Mouse (Mus musculus) neural tube, embryonic 14.5 days (tissue): Measurements from ENCODE around the gene Fibp. TPM values are rescaled to one million over a fixed set of nuclear protein-coding genes. Genes with fewer than 3 reads are reported as not detected.
A peak's percentile ranks its signal among the peaks of the same experiment; 100 is the strongest.

Experiments
- ATAC-seq: fragments of 200-750 bp; cut with Nextera tagmentation; 2 replicates; pipeline ENCODE4 v1.8.0; 2017; ENCODE audit warnings: low read depth, mild to moderate bottlenecking, moderate TSS enrichment, moderate library complexity
- H3K27ac ChIP-seq: fragments of 300-500 bp; sonication (generic); 2 replicates; pipeline ENCODE4 v1.5.1; 2014; ENCODE audit warnings: low read depth, mild to moderate bottlenecking, control low read depth, low read length, moderate library complexity, mixed read lengths
- H3K27me3 ChIP-seq: fragments of 300-500 bp; sonication (generic); 2 replicates; pipeline ENCODE4 v1.6.1; 2014; ENCODE audit warnings: low read length; ENCODE audit not compliant: control insufficient read depth, insufficient read depth
- H3K36me3 ChIP-seq: fragments of 300-500 bp; sonication (generic); 2 replicates; pipeline ENCODE4 v1.6.1; 2014; ENCODE audit warnings: low read length, mixed read lengths; ENCODE audit not compliant: control insufficient read depth, insufficient read depth
- H3K4me1 ChIP-seq: fragments of 300-500 bp; sonication (generic); 2 replicates; pipeline ENCODE4 v1.6.1; 2014; ENCODE audit warnings: low read length; ENCODE audit not compliant: control insufficient read depth, insufficient read depth
- H3K4me2 ChIP-seq: fragments of 300-500 bp; sonication (generic); 2 replicates; pipeline ENCODE4 v1.6.1; 2014; ENCODE audit warnings: mild to moderate bottlenecking, low read depth, low read length, control low read depth
- H3K4me3 ChIP-seq: fragments of 300-500 bp; sonication (generic); 2 replicates; pipeline ENCODE4 v1.5.1; 2014; ENCODE audit warnings: low read depth, low read length, control low read depth, mixed read lengths
- H3K9ac ChIP-seq: fragments of 300-500 bp; sonication (generic); replicated peaks from 2 replicates; pipeline ENCODE4 v1.6.1; 2014; ENCODE audit warnings: low read depth, mild to moderate bottlenecking, control low read depth, low read length, mixed read lengths
- H3K9me3 ChIP-seq: fragments of 300-500 bp; sonication (generic); 2 replicates; pipeline ENCODE4 v1.6.1; 2016; ENCODE audit warnings: low read length; ENCODE audit not compliant: control insufficient read depth
- WGBS: fragments of 180-500 bp; shearing (Covaris S2); extraction: QIAGEN DNeasy Blood & Tissue Kit; methylation state at CpG from one replicate; pipeline ENCODE4 v1.1.7; 2014; 5-methylcytosine and 5-hydroxymethylcytosine counted together
- polyA plus RNA-seq: library from polyadenylated mRNA; unstranded; fragments of >200 nt; fragmentation: Nextera tagmentation; extraction: Ambion mirVana; gene quantifications from 2 replicates; pipeline ENCODE4 v1.2.1, GENCODE M21; 2014

Fibp gene
- polyA plus RNA-seq, 1 experiment from 2014 or later = 179 TPM

DNA sequence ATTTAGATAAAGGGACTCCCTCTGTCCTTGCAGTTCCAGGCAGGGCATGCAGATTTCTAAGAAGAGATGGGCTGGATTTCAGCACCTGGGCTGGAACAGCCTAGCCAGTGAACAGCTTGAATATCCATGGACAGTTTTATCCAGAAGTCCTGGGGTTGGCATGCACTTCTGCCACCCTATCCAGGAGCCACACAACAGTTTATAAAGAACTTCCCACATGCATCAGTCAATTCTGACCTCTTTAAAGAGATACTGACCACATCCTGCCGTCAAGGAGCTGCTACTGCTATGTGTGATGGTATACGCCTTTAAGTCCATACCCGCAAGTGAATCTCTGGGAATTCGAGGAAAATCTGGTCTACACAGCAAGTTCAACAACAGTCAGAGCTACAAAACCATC lies 31.2 kb upstream of the Fibp start:
- Histone ChIP-seq H3K4me2 (no peak overlapping the region), H3K27ac (no peak overlapping the region), H3K27me3 (no peaks in the 10 kb centered on the region), H3K4me1 (peaks cover 20% of the 10 kb centered on the region), H3K4me3 (no peak overlapping the region), H3K36me3 (0 out of 2 replicates have a peak, but pooled peaks cover 3% of the 10 kb centered on the region), H3K9me3 (no peaks in the 10 kb centered on the region), H3K9ac (no peak overlapping the region)
- 89% methylated on average over 4 of the region's 4 CpGs for WGBS
- no peak for ATAC-seq

DNA sequence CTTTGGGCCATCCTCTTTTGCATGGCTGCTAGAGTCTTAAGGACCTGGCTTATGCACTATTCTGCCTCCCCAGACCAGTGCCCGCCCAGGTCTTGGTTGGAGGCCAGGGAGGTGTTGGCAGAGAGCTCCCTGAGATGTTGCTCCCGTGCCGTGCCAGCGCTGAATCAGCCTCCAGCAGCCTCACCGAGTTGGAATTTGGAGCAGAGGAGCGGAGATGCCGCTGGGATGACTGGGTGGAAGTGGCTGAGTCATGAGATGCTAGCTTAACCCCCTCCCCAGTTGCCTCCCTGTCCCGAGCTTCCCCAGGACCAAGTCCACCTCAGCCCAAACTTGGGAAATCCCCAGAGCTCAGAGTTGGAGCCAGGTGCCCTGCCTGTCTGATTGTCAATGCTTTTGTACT lies 30.6 kb upstream of the Fibp start:
- Histone ChIP-seq H3K27ac (no peak overlapping the region), H3K4me3 (no peak overlapping the region), H3K27me3 (no peaks in the 10 kb centered on the region), H3K9ac (no peak overlapping the region), H3K4me1 (peaks cover 20% of the 10 kb centered on the region), H3K9me3 (no peaks in the 10 kb centered on the region), H3K4me2 (no peak overlapping the region), H3K36me3 (0 out of 2 replicates have a peak, but pooled peaks cover 3% of the 10 kb centered on the region)
- ATAC-seq = no peak
- 77% methylated on average over 8 of the region's 8 CpGs for WGBS

DNA sequence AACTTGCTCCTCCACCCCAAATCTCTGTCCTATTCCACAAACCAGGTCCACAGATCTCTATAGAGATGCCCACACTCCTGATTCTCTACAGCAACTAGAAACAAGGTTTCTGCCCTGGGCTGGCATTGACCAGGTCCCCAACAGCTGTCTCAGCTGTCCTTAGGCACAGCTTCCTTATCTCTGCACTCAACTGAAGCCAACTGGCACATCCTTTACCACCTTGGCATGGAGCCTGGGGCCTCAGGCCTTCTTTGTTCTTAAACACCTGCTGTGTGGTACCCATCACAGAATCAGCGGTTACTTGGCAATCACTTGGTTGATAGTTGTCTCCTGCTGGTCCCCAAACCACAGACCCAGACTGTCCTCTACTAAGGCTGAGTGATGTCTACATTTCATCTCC lies 30.0 kb upstream of the Fibp start:
- no peak overlapping the region for H3K4me2 ChIP-seq
- H3K4me3 ChIP-seq = no peak overlapping the region
- peaks cover 20% of the 10 kb centered on the region for H3K4me1 ChIP-seq
- no peak overlapping the region for H3K9ac ChIP-seq
- H3K36me3 ChIP-seq = 0 out of 2 replicates have a peak, but pooled peaks cover 3% of the 10 kb centered on the region
- 65% methylated on average over 1 of the region's 1 CpGs for WGBS
- no peaks in the 10 kb centered on the region for H3K9me3 ChIP-seq
- no peaks in the 10 kb centered on the region for H3K27me3 ChIP-seq
- no peak overlapping the region for H3K27ac ChIP-seq
- ATAC-seq = no peak

DNA sequence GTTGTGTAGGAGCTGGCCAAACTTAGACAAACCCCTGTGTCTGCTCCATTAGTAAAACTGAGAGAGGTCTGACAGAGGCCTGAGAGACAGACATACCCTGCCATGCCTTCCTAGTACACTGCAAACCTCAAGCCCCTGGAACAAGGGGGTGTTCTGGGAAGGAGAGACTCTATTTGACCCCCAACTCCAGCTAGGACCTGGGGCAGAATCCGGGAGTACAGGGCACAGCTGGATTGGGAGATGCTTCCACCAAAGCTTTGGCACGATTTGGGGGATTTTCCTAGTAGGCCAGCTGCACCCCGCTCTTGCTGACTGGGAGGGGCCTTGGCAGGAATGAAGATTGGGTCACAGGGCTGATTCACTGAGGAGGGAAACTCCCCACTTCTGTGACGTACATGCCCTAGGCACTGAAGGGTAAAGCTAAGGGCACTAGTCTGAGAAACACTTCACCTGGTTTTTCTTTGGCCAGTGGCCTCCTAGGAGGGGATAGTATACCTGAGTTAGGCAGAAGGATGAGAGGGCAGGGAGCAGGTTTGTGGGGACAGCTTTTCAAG lies 28.4 kb upstream of the Fibp start:
- Histone ChIP-seq H3K27ac (no peak overlapping the region), H3K9me3 (no peaks in the 10 kb centered on the region), H3K27me3 (no peaks in the 10 kb centered on the region), H3K4me2 (no peak overlapping the region), H3K4me1 (peaks cover 7% of the 10 kb centered on the region; the same call in 1 of the 2 replicates), H3K4me3 (no peak overlapping the region), H3K36me3 (no peaks in the 10 kb centered on the region), H3K9ac (no peak overlapping the region)
- no peak for ATAC-seq
- 83% methylated on average over 4 of the region's 4 CpGs for WGBS

DNA sequence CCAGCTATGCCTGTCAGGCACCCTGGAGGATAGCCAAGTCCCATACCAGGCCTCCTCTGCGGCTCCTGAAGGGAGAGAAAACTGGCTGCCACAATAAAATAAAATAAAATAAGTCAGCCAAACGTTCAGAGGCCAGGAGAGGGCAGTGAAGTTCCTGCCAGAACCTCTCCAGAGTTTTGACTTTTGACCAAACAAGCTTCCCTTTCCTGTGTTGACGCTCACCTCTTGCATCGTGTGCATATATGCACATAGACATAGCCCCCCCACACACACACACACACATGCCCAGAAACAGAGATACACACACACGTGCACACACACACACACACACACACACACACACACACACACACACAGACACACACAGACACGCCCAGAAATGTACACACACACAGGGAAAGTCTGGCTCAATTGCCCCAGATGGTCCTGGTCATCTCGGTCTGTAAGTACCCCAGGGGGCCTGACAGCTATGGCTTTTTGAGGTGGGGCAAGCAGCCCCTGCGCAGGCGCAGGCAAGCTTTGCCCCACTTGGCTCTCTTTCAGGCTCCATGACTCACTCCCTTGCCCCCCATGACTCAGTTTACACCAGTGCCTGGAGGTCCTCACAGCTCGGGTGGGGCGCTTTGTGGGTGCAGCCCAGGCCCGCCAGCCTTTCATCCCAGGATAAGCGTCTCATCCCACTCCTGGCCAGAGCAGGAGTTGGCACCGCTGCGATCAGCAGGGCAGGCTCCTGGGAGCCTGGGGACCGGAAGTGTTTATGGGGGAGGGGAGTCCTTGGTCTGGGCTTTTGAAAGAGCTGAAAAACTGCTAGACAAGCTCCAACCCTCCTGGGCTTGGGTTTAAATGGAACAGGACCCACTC lies 27.2 kb upstream of the Fibp start:
- Histone ChIP-seq H3K4me1 (peaks cover 5% of the 10 kb centered on the region; the same call in 1 of the 2 replicates), H3K9ac (0 out of 2 replicates have a peak overlapping the region, but pooled peaks have one; percentile 32), H3K4me2 (peak overlapping the region; percentile 34), H3K27ac (no peak overlapping the region), H3K9me3 (no peaks in the 10 kb centered on the region), H3K4me3 (no peak overlapping the region), H3K27me3 (no peaks in the 10 kb centered on the region), H3K36me3 (no peaks in the 10 kb centered on the region)
- peak; percentile 34; the same call in 1 of the 2 replicates for ATAC-seq
- 17% methylated on average over 16 of the region's 16 CpGs for WGBS

DNA sequence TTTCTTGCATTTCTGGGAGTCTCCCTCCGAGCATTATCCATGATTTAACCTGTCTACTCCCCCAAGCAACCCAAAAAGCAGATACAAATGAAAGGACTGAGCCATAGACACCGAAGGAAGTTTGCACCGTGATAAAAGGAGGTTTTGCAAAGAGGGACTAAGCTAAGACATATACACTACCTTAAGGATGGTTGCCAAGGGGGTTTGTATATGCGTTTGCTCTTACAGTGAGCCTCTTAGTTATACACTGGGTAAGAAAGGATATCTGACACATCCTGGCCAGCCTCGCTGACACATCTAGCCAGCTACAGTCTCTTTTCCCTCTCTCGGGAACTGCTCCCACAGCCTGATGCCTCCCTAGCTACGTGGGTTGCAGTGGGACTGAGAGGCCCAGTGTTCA lies 26.5 kb upstream of the Fibp start:
- 78% methylated on average over 7 of the region's 7 CpGs for WGBS
- Histone ChIP-seq H3K9me3 (no peaks in the 10 kb centered on the region), H3K4me2 (peak overlapping the region; percentile 34; the same call in 1 of the 2 replicates), H3K9ac (0 out of 2 replicates have a peak overlapping the region, but pooled peaks have one; percentile 32), H3K36me3 (no peaks in the 10 kb centered on the region), H3K4me3 (no peak overlapping the region), H3K4me1 (peaks cover 5% of the 10 kb centered on the region; the same call in 1 of the 2 replicates), H3K27ac (no peak overlapping the region), H3K27me3 (no peaks in the 10 kb centered on the region)
- ATAC-seq = no peak

DNA sequence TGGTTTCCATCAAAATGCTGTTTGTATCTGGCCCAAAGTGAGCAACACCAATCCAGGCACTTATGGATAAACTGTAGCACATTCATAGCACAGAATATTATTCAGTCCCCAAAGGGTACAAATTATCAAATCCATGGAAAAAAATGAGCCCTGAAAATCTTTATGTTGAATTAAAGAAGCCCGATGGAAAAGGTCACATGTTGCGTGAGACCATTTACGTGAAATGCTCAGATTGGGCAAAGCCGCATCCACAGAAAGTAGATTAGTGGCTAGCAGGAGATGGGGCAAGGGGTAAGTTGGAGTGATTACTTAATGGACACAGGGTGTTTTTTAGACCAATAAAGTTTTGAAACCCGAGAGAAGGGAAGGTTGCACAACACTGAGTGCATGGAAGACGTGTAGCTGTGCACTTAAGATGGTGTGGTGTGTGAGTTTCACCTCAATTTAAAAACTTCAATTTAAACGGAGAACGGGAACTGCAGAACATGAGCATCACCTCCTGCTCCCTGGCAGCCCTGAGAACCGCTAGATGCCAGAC lies 16.0 kb upstream of the Fibp start:
- Histone ChIP-seq H3K4me2 (no peak overlapping the region), H3K9ac (no peak overlapping the region), H3K27ac (no peak overlapping the region), H3K4me3 (no peak overlapping the region), H3K27me3 (peaks cover 32% of the 10 kb centered on the region), H3K4me1 (peaks cover 10% of the 10 kb centered on the region; the same call in 1 of the 2 replicates), H3K9me3 (no peaks in the 10 kb centered on the region), H3K36me3 (no peaks in the 10 kb centered on the region)
- WGBS = 74% methylated on average over 9 of the region's 9 CpGs
- ATAC-seq = no peak

DNA sequence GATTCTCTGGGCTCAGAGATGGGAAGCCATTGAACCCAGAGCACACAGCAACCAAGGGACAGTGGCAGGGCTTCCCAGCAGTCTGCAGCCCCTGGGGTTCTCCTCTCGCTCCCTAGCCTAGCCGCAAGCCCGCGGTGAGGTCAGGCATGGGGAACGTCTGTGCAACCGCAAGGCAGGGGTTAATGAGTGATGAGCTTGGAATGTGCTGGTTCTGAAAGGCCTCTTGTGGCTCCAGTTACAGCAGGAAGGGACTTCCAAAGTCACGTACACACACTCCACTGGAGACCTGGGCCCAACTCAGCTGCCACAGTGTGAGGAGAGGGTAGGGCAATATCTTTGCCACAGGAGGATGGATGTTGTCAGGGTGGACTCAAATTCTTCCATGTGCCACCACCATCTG lies 15.5 kb upstream of the Fibp start:
- H3K4me3 ChIP-seq = no peak overlapping the region
- no peak overlapping the region for H3K27ac ChIP-seq
- ATAC-seq = no peak
- no peak overlapping the region for H3K9ac ChIP-seq
- peaks cover 10% of the 10 kb centered on the region; the same call in 1 of the 2 replicates for H3K4me1 ChIP-seq
- H3K27me3 ChIP-seq = peaks cover 37% of the 10 kb centered on the region
- no peaks in the 10 kb centered on the region for H3K36me3 ChIP-seq
- no peaks in the 10 kb centered on the region for H3K9me3 ChIP-seq
- no peak overlapping the region for H3K4me2 ChIP-seq
- 38% methylated on average over 7 of the region's 7 CpGs for WGBS

DNA sequence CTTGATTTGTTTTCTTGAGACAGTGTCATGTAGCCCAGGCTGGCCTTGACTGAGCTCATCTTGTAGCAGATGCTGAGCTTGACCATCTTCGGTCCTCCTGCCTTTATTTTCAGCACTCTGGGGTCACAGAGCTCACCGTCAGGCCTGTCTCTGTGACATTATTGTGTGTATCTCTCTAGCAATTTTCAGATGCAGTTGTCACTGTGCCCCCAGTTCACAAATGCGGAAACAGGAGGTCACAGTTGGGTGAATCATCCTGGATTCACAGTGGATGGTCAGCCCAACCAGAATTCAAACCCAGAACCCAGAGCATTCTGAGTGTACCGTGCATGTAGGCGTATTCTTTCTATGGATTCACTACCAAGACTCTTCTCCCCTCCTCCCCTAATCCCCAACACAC lies 14.7 kb upstream of the Fibp start:
- H3K9me3 ChIP-seq = no peaks in the 10 kb centered on the region
- peaks cover 10% of the 10 kb centered on the region; the same call in 1 of the 2 replicates for H3K4me1 ChIP-seq
- no peak overlapping the region for H3K9ac ChIP-seq
- no peaks in the 10 kb centered on the region for H3K36me3 ChIP-seq
- no peak for ATAC-seq
- H3K4me2 ChIP-seq = no peak overlapping the region
- 92% methylated on average over 5 of the region's 5 CpGs for WGBS
- peaks cover 39% of the 10 kb centered on the region for H3K27me3 ChIP-seq
- no peak overlapping the region for H3K4me3 ChIP-seq
- H3K27ac ChIP-seq = no peak overlapping the region
